Mouse (Mus musculus) midbrain, embryonic 12.5 days (tissue): ENCODE data around the gene Git1. TPM values are rescaled to one million over a fixed set of nuclear protein-coding genes. Genes with fewer than 3 reads are reported as not detected.
A peak's percentile ranks its signal among the peaks of the same experiment; 100 is the strongest.

Experiments
- ATAC-seq: fragments of 200-750 bp; cut with Nextera tagmentation; 2 replicates; pipeline ENCODE4 v1.8.0; 2017; ENCODE audit warnings: low read depth, moderate TSS enrichment, moderate library complexity; ENCODE audit not compliant: low FRiP score
- H3K27ac ChIP-seq: fragments of 300-500 bp; sonication (generic); replicated peaks from 2 replicates; pipeline ENCODE4 v1.5.1; 2016; ENCODE audit warnings: mild to moderate bottlenecking
- H3K27me3 ChIP-seq: fragments of 300-500 bp; sonication (generic); 2 replicates; pipeline ENCODE4 v1.6.1; 2016; ENCODE audit warnings: mild to moderate bottlenecking
- H3K36me3 ChIP-seq: fragments of 300-500 bp; sonication (generic); 2 replicates; pipeline ENCODE4 v1.6.1; 2016
- H3K4me1 ChIP-seq: fragments of 300-500 bp; sonication (generic); 2 replicates; pipeline ENCODE4 v1.6.1; 2016
- H3K4me2 ChIP-seq: fragments of 300-500 bp; sonication (generic); replicated peaks from 2 replicates; pipeline ENCODE4 v1.6.1; 2016; ENCODE audit warnings: mild to moderate bottlenecking, moderate library complexity
- H3K4me3 ChIP-seq: fragments of 300-500 bp; sonication (generic); 2 replicates; pipeline ENCODE4 v1.5.1; 2016; ENCODE audit warnings: mild to moderate bottlenecking
- H3K9ac ChIP-seq: fragments of 300-500 bp; sonication (generic); replicated peaks from 2 replicates; pipeline ENCODE4 v1.6.1; 2016; ENCODE audit warnings: mild to moderate bottlenecking, moderate library complexity
- H3K9me3 ChIP-seq: fragments of 300-500 bp; sonication (generic); 2 replicates; pipeline ENCODE4 v1.6.1; 2016; ENCODE audit warnings: mild to moderate bottlenecking
- WGBS: fragments of 180-500 bp; shearing (Covaris S2); methylation state at CpG from one replicate; pipeline ENCODE4 v1.1.7; 2016; 5-methylcytosine and 5-hydroxymethylcytosine counted together
- polyA plus RNA-seq: library from polyadenylated mRNA; unstranded; fragments of >200 nt; fragmentation: Nextera tagmentation; extraction: Ambion mirVana; gene quantifications from 2 replicates; pipeline ENCODE4 v1.2.1, GENCODE M21; 2016

Git1 gene
- polyA plus RNA-seq, 1 experiment from 2014 or later = 12.9 TPM

DNA sequence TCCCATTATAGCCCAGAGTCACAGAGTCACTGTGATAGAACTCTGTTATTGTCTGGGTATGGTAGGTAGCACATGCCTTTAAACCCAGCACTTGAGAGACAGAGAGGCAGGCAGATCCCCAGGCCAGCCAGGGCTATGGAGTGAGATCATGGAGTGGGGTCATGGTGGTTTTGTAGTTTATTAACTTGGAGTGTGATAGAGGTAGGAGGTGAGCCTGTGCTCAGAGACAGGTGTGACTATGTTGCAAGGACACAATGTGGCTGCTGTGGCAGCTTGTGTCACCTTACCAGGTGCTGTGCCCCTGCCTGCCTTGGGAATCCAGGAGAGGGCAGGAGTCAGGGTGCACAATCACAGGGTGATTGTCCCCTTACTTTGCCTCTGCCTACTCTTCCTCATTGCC is 2.1 kb downstream of the Git1 start:
- Histone ChIP-seq H3K27ac (no peak overlapping the region), H3K9ac (peak overlapping the region; percentile 97; the same call in 1 of the 2 replicates), H3K27me3 (no peaks in the 10 kb centered on the region), H3K4me3 (no peak overlapping the region), H3K4me2 (no peak overlapping the region), H3K36me3 (peaks cover 17% of the 10 kb centered on the region), H3K9me3 (no peaks in the 10 kb centered on the region), H3K4me1 (peaks cover 70% of the 10 kb centered on the region)
- no peak for ATAC-seq

- no peak overlapping the region for H3K4me2 ChIP-seq
- H3K4me1 ChIP-seq = peaks cover 61% of the 10 kb centered on the region
- peak overlapping the region; percentile 12; the same call in 1 of the 2 replicates for H3K27ac ChIP-seq
- no peaks in the 10 kb centered on the region for H3K27me3 ChIP-seq
- ATAC-seq = no peak
- 9% methylated on average over 6 of the region's 6 CpGs for WGBS
- no peak overlapping the region for H3K4me3 ChIP-seq
- no peaks in the 10 kb centered on the region for H3K9me3 ChIP-seq
- H3K9ac ChIP-seq = no peak overlapping the region
- peaks cover 27% of the 10 kb centered on the region for H3K36me3 ChIP-seq
Measured at GRCm38 (mm10) chr11:77497341-77497756, 4.0 kb downstream of the Git1 start.

DNA sequence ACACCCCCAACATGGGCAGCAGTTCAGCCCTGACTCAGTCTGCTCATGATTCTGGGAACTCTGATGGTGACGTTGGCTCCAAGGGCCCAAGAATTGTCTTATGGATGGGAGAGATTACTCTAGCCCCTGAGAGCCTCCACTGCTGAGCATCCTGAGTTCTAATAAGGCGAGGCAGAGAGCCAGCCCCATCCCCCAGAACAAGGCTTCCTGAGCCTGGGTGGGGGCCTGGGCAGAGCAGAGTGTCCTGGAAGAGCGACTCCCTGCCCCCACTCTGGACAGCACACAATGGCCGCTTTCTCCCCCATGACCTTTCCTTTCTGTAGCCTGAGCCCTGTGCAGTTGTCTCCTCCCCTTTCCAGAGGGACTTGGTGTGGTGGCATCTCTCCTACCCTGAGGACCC is 4.5 kb downstream of the Git1 start:
- Histone ChIP-seq H3K9me3 (no peaks in the 10 kb centered on the region), H3K4me2 (no peak overlapping the region), H3K36me3 (peaks cover 32% of the 10 kb centered on the region), H3K27ac (peak overlapping the region; percentile 22; the same call in 1 of the 2 replicates), H3K27me3 (no peaks in the 10 kb centered on the region), H3K4me1 (peaks cover 56% of the 10 kb centered on the region), H3K4me3 (no peak overlapping the region), H3K9ac (no peak overlapping the region)
- WGBS = 18% methylated on average over 4 of the region's 4 CpGs
- ATAC-seq = no peak

GRCm38 (mm10) chr11:77498261-77499139 is 5.1 kb downstream of the Git1 start:
- Histone ChIP-seq H3K27me3 (no peaks in the 10 kb centered on the region), H3K27ac (peak overlapping the region; percentile 22; the same call in 1 of the 2 replicates), H3K4me2 (no peak overlapping the region), H3K9me3 (no peaks in the 10 kb centered on the region), H3K4me3 (no peak overlapping the region), H3K4me1 (peaks cover 56% of the 10 kb centered on the region), H3K9ac (0 out of 2 replicates have a peak overlapping the region, but pooled peaks have one; percentile 0), H3K36me3 (peaks cover 38% of the 10 kb centered on the region)
- no peak for ATAC-seq
- WGBS = 67% methylated on average over 12 of the region's 12 CpGs

GRCm38 (mm10) chr11:77499354-77499753 is 6.0 kb downstream of the Git1 start:
- Histone ChIP-seq H3K36me3 (peaks cover 47% of the 10 kb centered on the region), H3K4me1 (peaks cover 49% of the 10 kb centered on the region), H3K9me3 (no peaks in the 10 kb centered on the region), H3K4me3 (no peak overlapping the region), H3K27ac (no peak overlapping the region), H3K9ac (no peak overlapping the region), H3K4me2 (no peak overlapping the region), H3K27me3 (no peaks in the 10 kb centered on the region)
- WGBS = 92% methylated on average over 7 of the region's 7 CpGs
- no peak for ATAC-seq

- ATAC-seq = no peak
- H3K4me1 ChIP-seq = peaks cover 36% of the 10 kb centered on the region
- no peaks in the 10 kb centered on the region for H3K27me3 ChIP-seq
- H3K4me3 ChIP-seq = no peak overlapping the region
- peak overlapping the region; percentile 40; the same call in 1 of the 2 replicates for H3K27ac ChIP-seq
- H3K9me3 ChIP-seq = no peaks in the 10 kb centered on the region
- H3K36me3 ChIP-seq = peaks cover 60% of the 10 kb centered on the region
- 84% methylated on average over 17 of the region's 17 CpGs for WGBS
- no peak overlapping the region for H3K4me2 ChIP-seq
- H3K9ac ChIP-seq = no peak overlapping the region
Measured at GRCm38 (mm10) chr11:77500361-77501325, 7.3 kb downstream of the Git1 start.

DNA sequence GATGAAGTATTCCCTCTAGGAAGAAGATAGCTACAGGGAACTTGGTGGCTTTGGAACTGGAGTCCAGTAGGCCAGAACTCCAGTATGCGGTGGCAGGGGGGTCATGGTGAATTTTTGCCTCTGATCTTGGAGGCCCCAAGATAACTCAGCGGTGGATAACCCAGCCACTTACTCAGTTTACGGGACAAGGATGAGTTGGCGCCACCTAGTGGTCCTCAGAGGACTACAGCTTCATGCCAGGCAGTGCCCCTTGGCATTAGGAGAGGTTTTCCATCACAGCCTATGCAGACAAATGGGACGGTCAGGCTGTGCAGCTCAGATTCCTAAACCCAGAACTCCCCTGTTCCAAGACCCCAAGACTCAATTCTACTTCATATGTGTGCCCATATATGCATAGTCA is 8.0 kb downstream of the Git1 start:
- no peak overlapping the region for H3K4me2 ChIP-seq
- H3K9me3 ChIP-seq = no peaks in the 10 kb centered on the region
- no peak for ATAC-seq
- peaks cover 67% of the 10 kb centered on the region for H3K36me3 ChIP-seq
- H3K4me1 ChIP-seq = peaks cover 33% of the 10 kb centered on the region
- WGBS = 21% methylated on average over 5 of the region's 5 CpGs
- no peak overlapping the region for H3K9ac ChIP-seq
- no peaks in the 10 kb centered on the region for H3K27me3 ChIP-seq
- H3K4me3 ChIP-seq = no peak overlapping the region
- no peak overlapping the region for H3K27ac ChIP-seq

DNA sequence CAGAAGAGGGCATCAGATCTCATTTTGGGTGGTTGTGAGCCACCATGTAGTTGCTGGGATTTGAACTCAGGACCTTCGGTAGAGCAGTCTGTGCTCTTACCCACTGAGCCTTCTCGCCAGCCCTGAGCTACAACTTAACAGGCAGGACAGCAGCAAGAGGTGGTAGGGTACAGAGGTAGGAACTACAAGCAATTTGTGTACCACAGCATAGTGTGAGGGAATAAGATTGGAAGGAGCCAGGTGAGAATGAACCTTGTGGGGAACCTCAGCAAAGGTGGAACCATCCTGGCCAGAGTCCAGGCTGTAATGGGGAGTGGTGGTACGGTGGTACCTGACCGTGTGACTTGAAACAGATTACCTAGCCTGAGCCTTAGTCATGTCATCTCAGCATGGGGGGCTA is 8.6 kb downstream of the Git1 start:
- H3K9ac ChIP-seq = no peak overlapping the region
- ATAC-seq = no peak
- H3K27ac ChIP-seq = no peak overlapping the region
- peaks cover 30% of the 10 kb centered on the region for H3K4me1 ChIP-seq
- 93% methylated on average over 4 of the region's 4 CpGs for WGBS
- peaks cover 73% of the 10 kb centered on the region for H3K36me3 ChIP-seq
- no peaks in the 10 kb centered on the region for H3K9me3 ChIP-seq
- no peaks in the 10 kb centered on the region for H3K27me3 ChIP-seq
- no peak overlapping the region for H3K4me3 ChIP-seq
- H3K4me2 ChIP-seq = no peak overlapping the region

DNA sequence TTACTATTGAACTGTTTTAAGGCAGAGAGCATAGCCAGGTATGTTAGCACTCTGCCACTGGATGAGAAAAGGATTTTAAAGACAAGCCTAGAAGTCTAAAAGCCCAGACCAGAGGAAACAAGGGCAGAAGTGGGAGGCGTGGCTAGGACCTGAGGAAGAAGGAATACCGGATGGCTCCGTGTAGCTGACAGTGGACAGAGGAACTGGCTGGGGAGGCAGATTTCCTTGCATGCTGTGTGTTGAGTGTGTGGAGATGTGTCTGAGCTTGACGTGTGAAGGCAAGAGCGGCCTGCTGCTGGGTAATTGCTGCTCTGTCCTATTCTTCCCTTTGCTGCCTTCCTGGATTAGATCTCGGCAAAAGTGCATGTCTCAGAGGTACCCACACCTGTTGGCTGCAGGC is 9.1 kb downstream of the Git1 start:
- ATAC-seq = no peak
- Histone ChIP-seq H3K4me3 (no peak overlapping the region), H3K4me1 (peaks cover 25% of the 10 kb centered on the region), H3K4me2 (no peak overlapping the region), H3K27me3 (no peaks in the 10 kb centered on the region), H3K9me3 (no peaks in the 10 kb centered on the region), H3K9ac (0 out of 2 replicates have a peak overlapping the region, but pooled peaks have one; percentile 6), H3K36me3 (peaks cover 78% of the 10 kb centered on the region), H3K27ac (no peak overlapping the region)
- WGBS = 88% methylated on average over 6 of the region's 6 CpGs

DNA sequence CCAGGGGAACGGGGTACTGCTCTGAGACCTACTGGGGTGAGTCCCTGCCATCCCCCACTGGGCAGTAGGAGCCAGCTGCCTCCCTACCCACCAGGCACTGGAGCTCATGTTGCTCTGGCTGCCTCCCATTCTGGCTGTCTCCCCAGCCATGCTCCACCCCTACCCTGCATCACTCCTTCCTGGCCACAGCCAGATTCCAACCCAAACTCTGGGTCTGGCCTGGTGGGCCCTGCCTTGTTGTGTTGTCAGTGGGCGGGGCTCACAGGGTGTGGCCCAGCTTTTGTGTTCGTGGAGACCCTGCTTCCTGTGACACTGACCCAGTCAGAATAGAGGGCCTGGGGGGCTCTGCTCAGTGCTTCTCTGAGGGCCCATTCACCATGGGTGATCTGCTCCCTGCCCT is 10.1 kb downstream of the Git1 start:
- Histone ChIP-seq H3K36me3 (peaks cover 81% of the 10 kb centered on the region), H3K9me3 (no peaks in the 10 kb centered on the region), H3K4me3 (no peak overlapping the region), H3K9ac (no peak overlapping the region), H3K27me3 (no peaks in the 10 kb centered on the region; the same call in 1 of the 2 replicates), H3K27ac (no peak overlapping the region), H3K4me2 (no peak overlapping the region), H3K4me1 (peaks cover 21% of the 10 kb centered on the region)
- ATAC-seq = no peak
- WGBS = 70% methylated on average over 3 of the region's 3 CpGs

DNA sequence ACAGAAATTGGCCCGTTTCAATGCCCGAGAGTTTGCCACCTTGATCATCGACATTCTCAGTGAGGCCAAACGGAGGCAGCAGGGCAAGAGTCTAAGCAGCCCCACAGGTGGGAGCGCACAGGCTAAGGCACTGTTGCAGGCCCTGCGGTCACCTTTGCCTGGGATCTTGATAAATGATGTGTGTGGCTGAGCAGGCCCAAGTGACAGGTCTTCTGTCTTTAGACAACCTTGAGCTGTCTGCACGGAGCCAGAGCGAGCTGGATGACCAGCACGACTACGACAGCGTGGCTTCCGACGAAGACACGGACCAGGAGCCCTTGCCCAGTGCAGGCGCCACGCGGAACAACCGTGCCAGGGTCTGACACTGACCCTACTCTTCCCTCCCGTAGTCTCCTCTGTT is 11.0 kb downstream of the Git1 start:
- no peak overlapping the region for H3K27ac ChIP-seq
- no peak for ATAC-seq
- H3K4me2 ChIP-seq = no peak overlapping the region
- WGBS = 96% methylated on average over 19 of the region's 19 CpGs
- no peak overlapping the region for H3K9ac ChIP-seq
- H3K4me1 ChIP-seq = peaks cover 21% of the 10 kb centered on the region
- no peak overlapping the region for H3K4me3 ChIP-seq
- H3K36me3 ChIP-seq = peaks cover 75% of the 10 kb centered on the region
- no peaks in the 10 kb centered on the region; the same call in 1 of the 2 replicates for H3K27me3 ChIP-seq
- H3K9me3 ChIP-seq = no peaks in the 10 kb centered on the region
